Mouse (Mus musculus): ENCODE measurements at regions not wholly inside any gene's neighbourhood (a gene's known extent, or its start where the extent isn't known, plus 50 kb on each side); places are given as distances from the start of the nearest gene placed in this dataset.

DNA sequence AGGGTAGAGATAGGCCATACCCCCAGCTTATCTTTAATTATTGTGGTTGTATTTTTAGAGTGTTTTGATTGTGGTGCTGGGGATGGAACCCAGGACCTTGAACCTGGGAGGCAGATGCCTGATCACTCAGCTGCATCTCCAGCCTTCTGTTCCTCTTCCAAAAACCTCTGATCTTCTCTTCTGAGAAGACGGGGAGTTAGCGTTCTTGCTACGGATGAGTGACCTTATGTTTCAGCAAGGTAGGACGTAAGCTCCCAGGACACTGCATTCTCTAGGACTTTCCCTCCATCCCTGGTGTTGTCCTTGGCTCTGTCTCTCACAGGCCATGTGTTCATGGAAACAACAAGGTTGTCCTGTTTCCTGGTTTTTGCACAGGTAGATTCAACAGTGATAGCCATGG lies 140.0 kb upstream of the 1700016C15Rik start:
- TF ChIP-seq USF1 (IDR thresholded peaks at IDR 0.05; ENCODE audit: low read depth, low read length) = no peak
- TF ChIP-seq POLR2A (IDR thresholded peaks at IDR 0.05; ENCODE audit: low read depth, low read length) = no peak
- no peak for TF ChIP-seq ZKSCAN1 (IDR thresholded peaks at IDR 0.05; ENCODE audit: borderline replicate concordance, low read depth, low read length)
- TF ChIP-seq CTCF (conservative IDR thresholded peaks at IDR 0.05 in 1 of 2, IDR thresholded peaks at IDR 0.05 in 1 of 2; ENCODE audit: low read depth in 2 of 2, low read length in 2 of 2) = no peak
- no peak for TF ChIP-seq E2F4 (IDR thresholded peaks at IDR 0.05; ENCODE audit: insufficient replicate concordance, low read depth, low read length)
- no peak for TF ChIP-seq EP300 (IDR thresholded peaks at IDR 0.05; ENCODE audit: low read length)

Data from CH12.LX (cell line).